Mouse (Mus musculus) heart, postnatal 0 days (tissue): ENCODE data around the gene Fer.

Experiments
- CTCF ChIP-seq: IDR thresholded peaks from 2 replicates; pipeline ENCODE4 v1.5.1; 2016; ENCODE audit warnings: antibody characterized with exemption, control low read depth, low read depth
- EP300 ChIP-seq: IDR thresholded peaks from 2 replicates; pipeline ENCODE4 v1.6.1; 2016; ENCODE audit warnings: antibody characterized with exemption, low read depth

DNA sequence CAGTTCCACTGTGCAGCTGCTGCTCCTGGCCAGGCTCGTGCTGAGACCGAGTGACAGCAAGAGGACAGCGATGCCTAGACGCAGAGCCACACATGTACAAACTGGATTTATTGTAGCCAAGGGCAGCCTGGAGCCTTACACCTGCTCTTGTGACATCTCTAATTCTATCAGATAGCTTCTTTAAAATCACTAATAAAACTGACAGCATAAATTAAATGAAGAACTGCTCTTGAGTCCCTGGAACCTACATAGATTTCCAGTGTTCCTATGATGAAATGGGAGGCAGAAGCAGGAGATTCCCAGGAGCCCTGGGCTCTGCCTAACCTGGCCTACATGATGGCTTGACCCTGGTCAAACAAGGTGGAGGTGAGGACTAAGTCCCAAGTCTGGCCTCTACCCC is 153.7 kb downstream of the Fer start:
- TF ChIP-seq CTCF: no peak
- TF ChIP-seq EP300: no peak
